Mouse (Mus musculus) thymus, adult 2 months (tissue): ENCODE results near the gene Gm20388.

Experiments used
- CTCF ChIP-seq: fragments of 200-500 bp; IDR thresholded peaks from 2 replicates; pipeline ENCODE4 v1.5.1; 2012; ENCODE audit warnings: mild to moderate bottlenecking, control low read depth, low read length, moderate library complexity, borderline replicate concordance; ENCODE audit not compliant: control insufficient read depth, poor library complexity, insufficient read depth; ENCODE audit errors: extremely low read depth
- POLR2A ChIP-seq: fragments of 200-500 bp; IDR thresholded peaks from 2 replicates; pipeline ENCODE4 v1.6.1; 2012; ENCODE audit warnings: mild to moderate bottlenecking, low read length, control low read depth, moderate library complexity; ENCODE audit not compliant: control insufficient read depth, poor library complexity, insufficient read depth; ENCODE audit errors: extremely low read depth

GRCm38 (mm10) chr8:120352096-120352495 lies 441.5 kb downstream of the Gm20388 start:
- no peak for TF ChIP-seq POLR2A
- no peak for TF ChIP-seq CTCF
